Mouse (Mus musculus) midbrain, embryonic 16.5 days (tissue): ENCODE data around the gene Ect2l. TPM values are rescaled to one million over a fixed set of nuclear protein-coding genes. Genes with fewer than 3 reads are reported as not detected.

ENCODE experiments used
- ATAC-seq: fragments of 200-750 bp; cut with Nextera tagmentation; 2 replicates; pipeline ENCODE4 v1.8.0; 2017; ENCODE audit warnings: moderate TSS enrichment
- H3K27ac ChIP-seq: fragments of 300-500 bp; sonication (generic); 2 replicates; pipeline ENCODE4 v1.5.1; 2014; ENCODE audit warnings: mild to moderate bottlenecking, low read length, mixed read lengths
- H3K27me3 ChIP-seq: fragments of 300-500 bp; sonication (generic); 2 replicates; pipeline ENCODE4 v1.6.1; 2014; ENCODE audit warnings: low read depth, low read length, mixed read lengths; ENCODE audit not compliant: control insufficient read depth, insufficient read depth
- H3K36me3 ChIP-seq: fragments of 300-500 bp; sonication (generic); 2 replicates; pipeline ENCODE4 v1.6.1; 2014; ENCODE audit warnings: mild to moderate bottlenecking, low read length, moderate library complexity, mixed read lengths; ENCODE audit not compliant: control insufficient read depth, insufficient read depth
- H3K4me1 ChIP-seq: fragments of 300-500 bp; sonication (generic); 2 replicates; pipeline ENCODE4 v1.6.1; 2014; ENCODE audit warnings: mild to moderate bottlenecking, low read length, mixed read lengths; ENCODE audit not compliant: control insufficient read depth, insufficient read depth
- H3K4me2 ChIP-seq: fragments of 300-500 bp; sonication (generic); 2 replicates; pipeline ENCODE4 v1.6.1; 2014; ENCODE audit warnings: mild to moderate bottlenecking, low read length, mixed read lengths
- H3K4me3 ChIP-seq: fragments of 300-500 bp; sonication (generic); 2 replicates; pipeline ENCODE4 v1.5.1; 2014; ENCODE audit warnings: low read depth, mild to moderate bottlenecking, low read length, moderate library complexity, mixed read lengths
- H3K9ac ChIP-seq: fragments of 300-500 bp; sonication (generic); 2 replicates; pipeline ENCODE4 v1.6.1; 2014; ENCODE audit warnings: low read depth, low read length, mixed read lengths
- H3K9me3 ChIP-seq: fragments of 300-500 bp; sonication (generic); replicated peaks from 2 replicates; pipeline ENCODE4 v1.6.1; 2014; ENCODE audit warnings: mild to moderate bottlenecking, low read length, mixed read lengths; ENCODE audit not compliant: control insufficient read depth, poor library complexity, severe bottlenecking
- WGBS: fragments of 180-500 bp; shearing (Covaris S2); extraction: QIAGEN DNeasy Blood & Tissue Kit; methylation state at CpG from one replicate; pipeline ENCODE4 v1.1.7; 2014; 5-methylcytosine and 5-hydroxymethylcytosine counted together
- polyA plus RNA-seq: library from polyadenylated mRNA; unstranded; fragments of >200 nt; fragmentation: Nextera tagmentation; extraction: Ambion mirVana; gene quantifications from 2 replicates; pipeline ENCODE4 v1.2.1, GENCODE M21; 2015

Ect2l gene
- polyA plus RNA-seq, 1 experiment from 2014 or later, result 0.33 TPM

DNA sequence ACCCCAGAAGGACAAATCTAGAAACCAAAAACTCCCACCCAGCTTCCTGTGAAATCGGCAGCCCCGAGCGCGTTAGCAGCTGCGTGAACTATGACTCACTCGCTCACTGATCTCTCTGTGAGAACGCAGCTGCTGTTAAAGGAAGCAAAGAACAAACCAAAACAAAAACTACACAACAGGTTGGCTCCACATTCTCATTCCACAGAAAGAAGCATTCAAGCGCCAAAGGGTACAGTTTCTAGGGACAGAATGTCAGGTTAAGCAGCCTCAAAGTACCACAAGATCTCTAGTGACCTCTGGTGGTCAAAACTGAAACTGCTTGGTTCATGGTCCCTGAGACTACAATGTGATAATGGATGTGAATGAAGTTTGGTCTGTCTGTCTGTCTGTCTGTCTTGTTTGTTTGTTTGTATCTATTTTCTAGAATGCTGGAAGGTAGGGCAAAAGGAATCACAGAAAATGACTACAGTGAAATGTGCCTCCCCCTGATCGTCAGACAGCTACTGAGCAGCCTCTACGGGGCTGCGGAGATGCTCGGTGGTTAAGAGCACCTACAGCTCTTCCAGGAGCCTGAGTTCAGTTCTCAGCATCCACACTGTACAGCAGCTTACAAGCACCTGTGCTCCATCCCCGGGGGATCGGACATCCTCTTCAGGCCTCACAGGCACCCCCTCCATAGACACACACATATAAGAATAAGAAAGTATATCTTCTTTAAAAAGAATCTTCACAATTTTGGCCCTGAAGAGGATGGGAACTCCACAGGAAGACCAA is 13.3 kb downstream of the Ect2l start:
- Histone ChIP-seq H3K36me3 (no peaks in the 10 kb centered on the region), H3K27ac (no peak overlapping the region), H3K4me2 (peak overlapping the region; percentile 46), H3K4me3 (0 out of 2 replicates have a peak overlapping the region, but pooled peaks have one; percentile 6), H3K4me1 (0 out of 2 replicates have a peak, but pooled peaks cover 5% of the 10 kb centered on the region), H3K9me3 (no peaks in the 10 kb centered on the region), H3K27me3 (no peaks in the 10 kb centered on the region), H3K9ac (no peak overlapping the region)
- 63% methylated on average over 14 of the region's 14 CpGs for WGBS
- peak; percentile 43; the same call in 1 of the 2 replicates for ATAC-seq

DNA sequence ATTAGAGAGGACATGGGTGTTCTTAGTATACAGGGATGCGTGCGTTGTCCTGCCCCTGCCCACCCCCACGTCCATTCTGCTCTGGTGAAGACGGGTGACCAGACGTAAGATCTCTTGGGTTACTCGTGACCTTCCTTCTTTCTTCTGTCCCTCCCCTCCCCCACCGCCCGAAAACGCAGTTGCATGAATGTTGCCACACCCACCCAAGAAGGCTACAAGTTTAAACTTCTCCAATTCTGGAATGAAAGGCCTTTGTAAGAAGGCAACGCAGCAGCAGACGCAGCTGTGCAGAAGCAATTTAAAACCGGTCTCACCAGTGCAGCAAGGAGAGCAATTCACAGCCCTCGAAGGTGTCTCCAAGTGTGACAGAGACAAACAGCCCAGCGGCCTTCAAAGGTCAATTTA is 16.0 kb downstream of the Ect2l start:
- Histone ChIP-seq H3K27ac (no peak overlapping the region), H3K27me3 (no peaks in the 10 kb centered on the region), H3K9me3 (no peaks in the 10 kb centered on the region), H3K9ac (no peak overlapping the region), H3K4me1 (no peaks in the 10 kb centered on the region), H3K4me3 (no peak overlapping the region), H3K4me2 (no peak overlapping the region), H3K36me3 (no peaks in the 10 kb centered on the region)
- ATAC-seq, result no peak
- WGBS, result 76% methylated on average over 14 of the region's 14 CpGs

DNA sequence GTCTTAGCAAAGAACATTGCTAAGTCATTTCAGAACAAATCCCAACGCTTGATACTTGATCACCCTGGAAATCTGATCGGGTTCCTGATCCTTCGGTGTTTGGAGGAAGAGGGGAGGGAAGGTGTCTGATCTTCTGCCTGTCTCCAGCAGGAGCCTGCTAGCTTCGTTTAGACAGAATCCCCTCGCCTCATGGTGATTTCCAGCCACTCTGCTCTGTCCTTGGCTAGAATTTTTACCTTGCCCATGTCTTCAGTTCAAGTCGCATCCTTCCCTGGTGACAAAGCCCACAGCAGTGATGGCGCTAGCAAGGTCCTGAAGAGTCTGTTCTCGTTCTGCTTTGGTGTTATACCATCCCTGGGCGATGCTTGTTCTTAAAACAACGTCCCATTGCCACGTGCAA is 16.5 kb downstream of the Ect2l start:
- Histone ChIP-seq H3K4me3 (no peak overlapping the region), H3K27ac (no peak overlapping the region), H3K4me1 (no peaks in the 10 kb centered on the region), H3K9ac (no peak overlapping the region), H3K27me3 (no peaks in the 10 kb centered on the region), H3K9me3 (no peaks in the 10 kb centered on the region), H3K36me3 (no peaks in the 10 kb centered on the region), H3K4me2 (no peak overlapping the region)
- WGBS, result 83% methylated on average over 11 of the region's 11 CpGs
- ATAC-seq, result no peak

DNA sequence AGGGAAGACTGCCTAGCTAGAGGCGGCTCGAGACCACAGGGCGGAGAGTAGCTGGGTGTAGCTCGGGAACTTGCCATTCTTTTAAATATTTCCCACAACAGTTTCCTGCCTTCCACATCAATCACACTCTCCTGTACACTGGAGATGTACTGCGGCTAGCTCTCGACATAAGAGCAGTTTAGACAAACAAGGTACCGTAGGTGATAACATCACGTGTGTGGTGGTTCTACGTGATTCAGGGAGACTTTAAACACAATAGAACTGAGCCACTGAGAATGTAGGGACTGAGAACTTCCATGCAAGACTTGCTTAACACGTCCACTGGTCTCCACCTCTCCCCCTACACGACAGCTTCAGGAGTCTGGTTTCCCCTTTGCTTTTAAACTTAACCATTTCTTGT is 17.5 kb downstream of the Ect2l start:
- Histone ChIP-seq H3K9me3 (no peaks in the 10 kb centered on the region), H3K4me2 (no peak overlapping the region), H3K27me3 (no peaks in the 10 kb centered on the region), H3K9ac (no peak overlapping the region), H3K4me1 (no peaks in the 10 kb centered on the region), H3K4me3 (no peak overlapping the region), H3K36me3 (no peaks in the 10 kb centered on the region), H3K27ac (no peak overlapping the region)
- no peak for ATAC-seq
- WGBS, result 86% methylated on average over 11 of the region's 11 CpGs

DNA sequence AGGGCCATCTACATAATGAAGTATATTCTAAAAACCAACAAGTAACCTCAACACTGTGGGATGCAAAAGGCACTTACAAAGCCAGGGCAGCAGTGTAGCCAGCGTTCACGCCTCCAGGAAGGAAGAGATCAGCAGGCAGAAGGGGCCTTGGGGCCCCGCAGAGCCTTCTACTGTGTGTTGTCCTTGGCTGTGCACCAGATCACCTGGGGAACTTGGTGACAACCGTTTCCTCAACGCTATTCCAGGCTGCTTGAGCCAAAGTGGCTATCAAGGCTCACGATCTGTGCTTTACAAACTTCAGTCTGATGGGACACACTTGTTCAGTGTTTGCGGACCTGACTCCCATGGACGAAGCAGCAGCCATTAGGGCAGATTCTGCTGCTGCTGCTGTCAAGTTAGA is 19.0 kb downstream of the Ect2l start:
- no peak for ATAC-seq
- no peaks in the 10 kb centered on the region for H3K4me1 ChIP-seq
- 76% methylated on average over 8 of the region's 8 CpGs for whole genome bisulfite sequencing
- no peak overlapping the region for H3K4me2 ChIP-seq
- H3K27ac ChIP-seq, result no peak overlapping the region
- H3K9me3 ChIP-seq, result no peaks in the 10 kb centered on the region
- H3K9ac ChIP-seq, result no peak overlapping the region
- H3K4me3 ChIP-seq, result no peak overlapping the region
- no peaks in the 10 kb centered on the region for H3K36me3 ChIP-seq
- H3K27me3 ChIP-seq, result no peaks in the 10 kb centered on the region

DNA sequence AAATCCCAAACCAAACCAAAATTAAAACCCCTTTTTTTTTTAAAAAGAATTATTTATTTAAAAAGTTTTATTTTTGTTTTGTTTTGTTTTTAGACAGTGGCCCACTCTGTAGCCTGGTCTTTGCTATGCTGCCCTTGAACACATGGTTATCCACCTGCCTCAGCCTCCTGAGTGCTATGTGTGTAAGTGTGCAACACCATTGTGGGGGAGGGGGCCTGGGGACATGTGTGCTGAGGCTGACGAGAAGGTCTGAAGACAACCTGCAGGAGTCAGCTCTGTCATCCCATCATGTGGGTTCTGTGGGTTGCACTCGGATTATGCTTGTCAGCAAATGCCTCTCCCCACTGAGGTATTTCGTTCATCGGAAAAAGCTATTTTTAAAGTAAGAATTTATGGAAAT is 21.2 kb downstream of the Ect2l start:
- Histone ChIP-seq H3K36me3 (no peaks in the 10 kb centered on the region), H3K9ac (no peak overlapping the region), H3K27me3 (no peaks in the 10 kb centered on the region), H3K4me2 (no peak overlapping the region), H3K4me1 (no peaks in the 10 kb centered on the region), H3K9me3 (no peaks in the 10 kb centered on the region), H3K4me3 (no peak overlapping the region), H3K27ac (no peak overlapping the region)
- 81% methylated on average over 4 of the region's 4 CpGs for WGBS
- no peak for ATAC-seq

DNA sequence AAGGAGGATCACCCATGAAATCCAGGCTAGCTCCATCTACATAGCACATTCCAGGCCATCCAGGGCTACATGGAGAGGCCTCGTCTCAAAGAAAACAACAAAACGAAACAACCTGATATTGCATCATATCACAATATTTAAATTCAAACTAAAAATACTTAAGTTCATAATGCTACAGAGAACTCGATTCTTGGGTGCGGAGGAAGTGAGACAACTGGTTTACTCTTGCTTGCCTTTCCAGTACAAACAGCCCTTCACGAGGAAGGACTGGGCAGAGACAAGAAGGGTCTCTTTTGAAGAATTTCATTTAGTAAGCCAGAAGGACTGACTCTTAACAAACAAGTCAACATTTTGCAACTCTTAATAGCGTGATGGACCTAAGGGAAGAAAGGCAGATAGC is 22.1 kb downstream of the Ect2l start:
- Histone ChIP-seq H3K36me3 (no peaks in the 10 kb centered on the region), H3K27ac (no peak overlapping the region), H3K27me3 (no peaks in the 10 kb centered on the region), H3K9ac (no peak overlapping the region), H3K4me1 (no peaks in the 10 kb centered on the region), H3K4me2 (no peak overlapping the region), H3K9me3 (no peaks in the 10 kb centered on the region), H3K4me3 (no peak overlapping the region)
- 91% methylated on average over 6 of the region's 6 CpGs for WGBS
- no peak for ATAC-seq

DNA sequence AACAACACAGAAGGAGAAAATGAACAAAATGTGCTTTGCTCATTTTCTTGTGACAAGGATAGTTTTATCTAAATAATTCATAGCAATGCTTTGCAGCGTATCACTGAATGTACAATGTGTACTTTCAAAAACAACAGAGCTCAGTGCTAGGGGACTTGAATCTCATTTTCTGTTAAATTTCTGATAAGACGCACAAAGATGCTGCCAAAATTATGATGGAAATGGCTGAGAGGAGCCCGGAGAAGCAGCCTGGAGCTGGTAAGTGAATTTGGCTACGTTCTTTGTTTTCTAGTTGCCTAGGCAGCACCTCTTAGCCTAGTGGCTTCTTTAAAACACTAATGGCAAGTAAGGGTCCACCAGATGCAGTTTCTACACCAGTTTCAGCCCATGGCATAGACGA is 28.4 kb downstream of the Ect2l start:
- Histone ChIP-seq H3K9ac (no peak overlapping the region), H3K36me3 (no peaks in the 10 kb centered on the region), H3K4me3 (no peak overlapping the region), H3K4me2 (no peak overlapping the region), H3K27ac (no peak overlapping the region), H3K4me1 (no peaks in the 10 kb centered on the region), H3K9me3 (no peaks in the 10 kb centered on the region), H3K27me3 (no peaks in the 10 kb centered on the region)
- WGBS, result 82% methylated on average over 5 of the region's 5 CpGs
- ATAC-seq, result no peak

DNA sequence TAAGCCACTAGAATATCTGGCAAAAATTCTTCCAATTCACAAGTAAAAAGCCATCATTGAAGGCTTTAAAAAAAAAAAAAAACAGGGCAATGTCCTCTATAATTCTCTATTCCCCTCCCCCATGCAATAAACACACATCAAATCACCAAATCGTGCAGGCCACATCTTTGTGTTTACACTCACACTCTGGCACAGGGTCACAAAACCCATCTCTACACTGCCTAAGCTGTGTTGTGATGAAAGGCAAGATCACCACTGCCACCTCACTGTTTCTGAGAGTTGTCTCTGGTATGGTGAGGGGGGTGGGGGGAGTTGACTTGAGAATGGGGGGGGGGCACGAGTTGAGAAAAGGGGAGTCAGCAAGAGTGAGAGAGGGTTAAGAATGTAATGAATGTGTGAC is 33.4 kb downstream of the Ect2l start:
- H3K4me1 ChIP-seq, result no peaks in the 10 kb centered on the region
- H3K4me3 ChIP-seq, result no peak overlapping the region
- H3K27me3 ChIP-seq, result no peaks in the 10 kb centered on the region
- H3K36me3 ChIP-seq, result no peaks in the 10 kb centered on the region
- WGBS, result 59% methylated on average over 2 of the region's 2 CpGs
- no peak for ATAC-seq
- no peak overlapping the region for H3K9ac ChIP-seq
- no peak overlapping the region for H3K27ac ChIP-seq
- H3K9me3 ChIP-seq, result no peaks in the 10 kb centered on the region
- no peak overlapping the region for H3K4me2 ChIP-seq
